Mouse (Mus musculus): ENCODE measurements around the gene Git1. TPM values are rescaled to one million over a fixed set of nuclear protein-coding genes. Genes with fewer than 3 reads are reported as not detected.

Git1 gene
- polyA plus RNA-seq, 1 experiment: 37.9 TPM

- Histone ChIP-seq H3K4me3 (ENCODE audit: insufficient read depth, low read length) (no peak overlapping the region), H3K4me1 (ENCODE audit: control insufficient read depth, insufficient read depth, low read length) (peaks cover 18% of the 10 kb centered on the region), H3K27ac (ENCODE audit: insufficient read depth, low read length) (peak overlapping the region; percentile 60)
- no peak for TF ChIP-seq POLR2A (IDR thresholded peaks at IDR 0.05; ENCODE audit: low read depth, low read length)
- TF ChIP-seq CTCF (IDR thresholded peaks at IDR 0.05; ENCODE audit: borderline replicate concordance, insufficient read depth, low read length): no peak
Measured at GRCm38 (mm10) chr11:77490451-77490850, 2.9 kb upstream of the Git1 start.

GRCm38 (mm10) chr11:77491123-77491501 lies 2.2 kb upstream of the Git1 start:
- peak; percentile 87 for TF ChIP-seq CTCF (IDR thresholded peaks at IDR 0.05; ENCODE audit: borderline replicate concordance, insufficient read depth, low read length)
- peak; percentile 37 for TF ChIP-seq POLR2A (IDR thresholded peaks at IDR 0.05; ENCODE audit: low read depth, low read length)
- H3K4me1 ChIP-seq (ENCODE audit: control insufficient read depth, insufficient read depth, low read length): peaks cover 21% of the 10 kb centered on the region
- peak overlapping the region; percentile 91 for H3K27ac ChIP-seq (ENCODE audit: insufficient read depth, low read length)
- peak overlapping the region; percentile 7; the same call in 1 of the 2 replicates for H3K4me3 ChIP-seq (ENCODE audit: insufficient read depth, low read length)

- Histone ChIP-seq H3K27ac (ENCODE audit: insufficient read depth, low read length) (peak overlapping the region; percentile 91), H3K4me1 (ENCODE audit: control insufficient read depth, insufficient read depth, low read length) (peaks cover 21% of the 10 kb centered on the region), H3K4me3 (ENCODE audit: insufficient read depth, low read length) (peak overlapping the region; percentile 78; the same call in 1 of the 2 replicates)
- TF ChIP-seq POLR2A (IDR thresholded peaks at IDR 0.05; ENCODE audit: low read depth, low read length): peak; percentile 74
- no peak for TF ChIP-seq CTCF (IDR thresholded peaks at IDR 0.05; ENCODE audit: borderline replicate concordance, insufficient read depth, low read length)
Measured at GRCm38 (mm10) chr11:77491502-77492291, 1.7 kb upstream of the Git1 start.

GRCm38 (mm10) chr11:77492311-77492871 lies 971 bp upstream of the Git1 start:
- Histone ChIP-seq H3K4me3 (ENCODE audit: insufficient read depth, low read length) (peak overlapping the region; percentile 78), H3K27ac (ENCODE audit: insufficient read depth, low read length) (peak overlapping the region; percentile 91), H3K4me1 (ENCODE audit: control insufficient read depth, insufficient read depth, low read length) (peaks cover 21% of the 10 kb centered on the region)
- TF ChIP-seq CTCF (IDR thresholded peaks at IDR 0.05; ENCODE audit: borderline replicate concordance, insufficient read depth, low read length) (no peak), POLR2A (IDR thresholded peaks at IDR 0.05; ENCODE audit: low read depth, low read length) (peak; percentile 20; the same call in 1 of the 2 replicates)

GRCm38 (mm10) chr11:77492911-77493332 lies 440 bp upstream of the Git1 start:
- Histone ChIP-seq H3K4me3 (ENCODE audit: insufficient read depth, low read length) (peak overlapping the region; percentile 78), H3K4me1 (ENCODE audit: control insufficient read depth, insufficient read depth, low read length) (peaks cover 24% of the 10 kb centered on the region), H3K27ac (ENCODE audit: insufficient read depth, low read length) (peak overlapping the region; percentile 89)
- 0 out of 2 replicates have a peak, but pooled peaks have one; percentile 51 for TF ChIP-seq POLR2A (IDR thresholded peaks at IDR 0.05; ENCODE audit: low read depth, low read length)
- TF ChIP-seq CTCF (IDR thresholded peaks at IDR 0.05; ENCODE audit: borderline replicate concordance, insufficient read depth, low read length): no peak

- H3K27ac ChIP-seq (ENCODE audit: insufficient read depth, low read length): no peak overlapping the region
- peak overlapping the region; percentile 77 for H3K4me3 ChIP-seq (ENCODE audit: insufficient read depth, low read length)
- TF ChIP-seq CTCF (IDR thresholded peaks at IDR 0.05; ENCODE audit: borderline replicate concordance, insufficient read depth, low read length) (no peak), POLR2A (IDR thresholded peaks at IDR 0.05; ENCODE audit: low read depth, low read length) (no peak)
- H3K4me1 ChIP-seq (ENCODE audit: control insufficient read depth, insufficient read depth, low read length): peaks cover 31% of the 10 kb centered on the region
Measured at GRCm38 (mm10) chr11:77494344-77494676, 948 bp downstream of the Git1 start.

GRCm38 (mm10) chr11:77494782-77495181 lies 1.4 kb downstream of the Git1 start:
- Histone ChIP-seq H3K27ac (ENCODE audit: insufficient read depth, low read length) (no peak overlapping the region), H3K4me3 (ENCODE audit: insufficient read depth, low read length) (peak overlapping the region; percentile 77), H3K4me1 (ENCODE audit: control insufficient read depth, insufficient read depth, low read length) (peaks cover 31% of the 10 kb centered on the region)
- TF ChIP-seq POLR2A (IDR thresholded peaks at IDR 0.05; ENCODE audit: low read depth, low read length) (no peak), CTCF (IDR thresholded peaks at IDR 0.05; ENCODE audit: borderline replicate concordance, insufficient read depth, low read length) (no peak)

- H3K4me1 ChIP-seq (ENCODE audit: control insufficient read depth, insufficient read depth, low read length): peaks cover 26% of the 10 kb centered on the region
- no peak overlapping the region for H3K4me3 ChIP-seq (ENCODE audit: insufficient read depth, low read length)
Measured at GRCm38 (mm10) chr11:77495507-77495906, 2.1 kb downstream of the Git1 start.

GRCm38 (mm10) chr11:77497341-77497756 lies 4.0 kb downstream of the Git1 start:
- Histone ChIP-seq H3K4me3 (ENCODE audit: insufficient read depth, low read length) (no peak overlapping the region), H3K27ac (ENCODE audit: insufficient read depth, low read length) (no peak overlapping the region), H3K4me1 (ENCODE audit: control insufficient read depth, insufficient read depth, low read length) (peaks cover 25% of the 10 kb centered on the region)
- TF ChIP-seq CTCF (IDR thresholded peaks at IDR 0.05; ENCODE audit: borderline replicate concordance, insufficient read depth, low read length) (no peak), POLR2A (IDR thresholded peaks at IDR 0.05; ENCODE audit: low read depth, low read length) (no peak)

More at GRCm38 (mm10) chr11:77495507-77495906, 2.1 kb downstream of the Git1 start:
- no peak for TF ChIP-seq CTCF (IDR thresholded peaks at IDR 0.05; ENCODE audit: borderline replicate concordance, insufficient read depth, low read length)
- no peak for TF ChIP-seq POLR2A (IDR thresholded peaks at IDR 0.05; ENCODE audit: low read depth, low read length)
- no peak overlapping the region for H3K27ac ChIP-seq (ENCODE audit: insufficient read depth, low read length)

- TF ChIP-seq CTCF (IDR thresholded peaks at IDR 0.05; ENCODE audit: borderline replicate concordance, insufficient read depth, low read length) (no peak), POLR2A (IDR thresholded peaks at IDR 0.05; ENCODE audit: low read depth, low read length) (no peak)
- Histone ChIP-seq H3K4me1 (ENCODE audit: control insufficient read depth, insufficient read depth, low read length) (peaks cover 25% of the 10 kb centered on the region), H3K27ac (ENCODE audit: insufficient read depth, low read length) (no peak overlapping the region), H3K4me3 (ENCODE audit: insufficient read depth, low read length) (no peak overlapping the region)
Measured at GRCm38 (mm10) chr11:77497851-77498250, 4.5 kb downstream of the Git1 start.
